Mouse (Mus musculus): ENCODE data around the gene Mettl7a2. TPM values are rescaled to one million over a fixed set of nuclear protein-coding genes. Genes with fewer than 3 reads are reported as not detected.

Mettl7a2 gene
- total and polyA plus RNA-seq, 3 experiments, result 2.2 to 3.1 (median 2.4) TPM

GRCm38 (mm10) chr15:100393016-100393415 lies 40.0 kb downstream of the Mettl7a2 start:
- no peaks in the 10 kb centered on the region for H3K9me3 ChIP-seq (replicated peaks)
- no peaks in the 10 kb centered on the region for H3K27me3 ChIP-seq (ENCODE audit: insufficient read depth, low read length)
- no peak for DNase-seq (ENCODE audit: low spot score)
- no peak overlapping the region for H3K4me3 ChIP-seq (ENCODE audit: low read depth, low read length)
- H3K4me1 ChIP-seq (ENCODE audit: insufficient read depth, low read depth, low read length), result peaks cover 65% of the 10 kb centered on the region
- no peak for ATAC-seq (ENCODE audit: extremely low read depth, insufficient number of reproducible peaks, low FRiP score, poor library complexity, severe bottlenecking)
- H3K36me3 ChIP-seq (replicated peaks), result peaks cover 89% of the 10 kb centered on the region
- TF ChIP-seq POLR2AphosphoS5 (IDR thresholded peaks at IDR 0.05; ENCODE audit: insufficient replicate concordance, low read depth, low read length), result no peak
- no peak for TF ChIP-seq GATA2 (IDR thresholded peaks at IDR 0.05; ENCODE audit: borderline replicate concordance, low read depth, low read length)
- TF ChIP-seq CTCF (IDR thresholded peaks at IDR 0.05; ENCODE audit: low read depth, low read length), result no peak

- Histone ChIP-seq H3K27me3 (ENCODE audit: insufficient read depth, low read length) (no peaks in the 10 kb centered on the region), H3K36me3 (replicated peaks) (peaks cover 95% of the 10 kb centered on the region), H3K4me1 (ENCODE audit: insufficient read depth, low read depth, low read length) (peaks cover 65% of the 10 kb centered on the region), H3K4me3 (ENCODE audit: low read depth, low read length) (no peak overlapping the region), H3K9me3 (replicated peaks) (no peaks in the 10 kb centered on the region)
- TF ChIP-seq GATA2 (IDR thresholded peaks at IDR 0.05; ENCODE audit: borderline replicate concordance, low read depth, low read length), result no peak
- TF ChIP-seq POLR2AphosphoS5 (IDR thresholded peaks at IDR 0.05; ENCODE audit: insufficient replicate concordance, low read depth, low read length), result no peak
- no peak for TF ChIP-seq CTCF (IDR thresholded peaks at IDR 0.05; ENCODE audit: low read depth, low read length)
- no peak for TF ChIP-seq GATA1 (IDR thresholded peaks at IDR 0.05; ENCODE audit: borderline replicate concordance, low read length)
- TF ChIP-seq TAL1 (conservative IDR thresholded peaks at IDR 0.05; ENCODE audit: low read depth, low read length), result no peak
- no peak for ATAC-seq (ENCODE audit: extremely low read depth, insufficient number of reproducible peaks, low FRiP score, poor library complexity, severe bottlenecking)
- no peak for DNase-seq (ENCODE audit: low spot score)
These were observed 42.6 kb downstream of the Mettl7a2 start for GRCm38 (mm10) chr15:100395561-100395960.

GRCm38 (mm10) chr15:100400592-100401250 lies 47.7 kb downstream of the Mettl7a2 start:
- no peaks in the 10 kb centered on the region for H3K27me3 ChIP-seq (ENCODE audit: insufficient read depth, low read length)
- ATAC-seq (ENCODE audit: extremely low read depth, insufficient number of reproducible peaks, low FRiP score, poor library complexity, severe bottlenecking), result no peak
- H3K36me3 ChIP-seq (replicated peaks), result peaks cover 100% of the 10 kb centered on the region
- no peaks in the 10 kb centered on the region for H3K9me3 ChIP-seq (replicated peaks)
- DNase-seq (ENCODE audit: low spot score), result no peak
- peak overlapping the region; percentile 47; the same call in 1 of the 2 replicates for H3K4me3 ChIP-seq (ENCODE audit: low read depth, low read length)
- TF ChIP-seq CTCF (IDR thresholded peaks at IDR 0.05; ENCODE audit: low read depth, low read length), result no peak
- no peak for TF ChIP-seq GATA1 (IDR thresholded peaks at IDR 0.05; ENCODE audit: borderline replicate concordance, low read length)
- TF ChIP-seq GATA2 (IDR thresholded peaks at IDR 0.05; ENCODE audit: borderline replicate concordance, low read depth, low read length), result no peak
- no peak for TF ChIP-seq POLR2AphosphoS5 (IDR thresholded peaks at IDR 0.05; ENCODE audit: insufficient replicate concordance, low read depth, low read length)
- no peak for TF ChIP-seq TAL1 (conservative IDR thresholded peaks at IDR 0.05; ENCODE audit: low read depth, low read length)
- peaks cover 78% of the 10 kb centered on the region for H3K4me1 ChIP-seq (ENCODE audit: insufficient read depth, low read depth, low read length)

- ATAC-seq (ENCODE audit: extremely low read depth, insufficient number of reproducible peaks, low FRiP score, poor library complexity, severe bottlenecking) (no peak), DNase-seq (ENCODE audit: low spot score) (no peak)
- TF ChIP-seq TAL1 (conservative IDR thresholded peaks at IDR 0.05; ENCODE audit: low read depth, low read length) (no peak), CTCF (IDR thresholded peaks at IDR 0.05; ENCODE audit: low read depth, low read length) (no peak), GATA1 (IDR thresholded peaks at IDR 0.05; ENCODE audit: borderline replicate concordance, low read length) (no peak), GATA2 (IDR thresholded peaks at IDR 0.05; ENCODE audit: borderline replicate concordance, low read depth, low read length) (no peak)
- H3K4me3 ChIP-seq (ENCODE audit: low read depth, low read length), result peak overlapping the region; percentile 47; the same call in 1 of the 2 replicates
- H3K36me3 ChIP-seq (replicated peaks), result peaks cover 100% of the 10 kb centered on the region
- no peaks in the 10 kb centered on the region for H3K27me3 ChIP-seq (ENCODE audit: insufficient read depth, low read length)
- peaks cover 89% of the 10 kb centered on the region for H3K4me1 ChIP-seq (ENCODE audit: insufficient read depth, low read depth, low read length)
- no peaks in the 10 kb centered on the region for H3K9me3 ChIP-seq (replicated peaks)
These were observed 48.8 kb downstream of the Mettl7a2 start for GRCm38 (mm10) chr15:100401811-100402210.

GRCm38 (mm10) chr15:100402347-100402746 lies 49.3 kb downstream of the Mettl7a2 start:
- DNase-seq (ENCODE audit: low spot score), result no peak
- Histone ChIP-seq H3K36me3 (replicated peaks) (peaks cover 100% of the 10 kb centered on the region), H3K4me1 (ENCODE audit: insufficient read depth, low read depth, low read length) (peaks cover 94% of the 10 kb centered on the region), H3K27me3 (ENCODE audit: insufficient read depth, low read length) (no peaks in the 10 kb centered on the region), H3K9me3 (replicated peaks) (no peaks in the 10 kb centered on the region), H3K4me3 (ENCODE audit: low read depth, low read length) (peak overlapping the region; percentile 33; the same call in 1 of the 2 replicates)
- TF ChIP-seq TAL1 (conservative IDR thresholded peaks at IDR 0.05; ENCODE audit: low read depth, low read length), result no peak
- no peak for TF ChIP-seq CTCF (IDR thresholded peaks at IDR 0.05; ENCODE audit: low read depth, low read length)
- TF ChIP-seq GATA1 (IDR thresholded peaks at IDR 0.05; ENCODE audit: borderline replicate concordance, low read length), result no peak
- TF ChIP-seq POLR2AphosphoS5 (IDR thresholded peaks at IDR 0.05; ENCODE audit: insufficient replicate concordance, low read depth, low read length), result no peak
- TF ChIP-seq GATA2 (IDR thresholded peaks at IDR 0.05; ENCODE audit: borderline replicate concordance, low read depth, low read length), result no peak
- peak; percentile 54; the same call in 1 of the 2 replicates for ATAC-seq (ENCODE audit: extremely low read depth, insufficient number of reproducible peaks, low FRiP score, poor library complexity, severe bottlenecking)

- TF ChIP-seq POLR2AphosphoS5 (IDR thresholded peaks at IDR 0.05; ENCODE audit: insufficient replicate concordance, low read depth, low read length), result no peak
- no peak for TF ChIP-seq GATA1 (IDR thresholded peaks at IDR 0.05; ENCODE audit: borderline replicate concordance, low read length)
- no peak for TF ChIP-seq GATA2 (IDR thresholded peaks at IDR 0.05; ENCODE audit: borderline replicate concordance, low read depth, low read length)
- TF ChIP-seq TAL1 (conservative IDR thresholded peaks at IDR 0.05; ENCODE audit: low read depth, low read length), result no peak
- TF ChIP-seq CTCF (IDR thresholded peaks at IDR 0.05; ENCODE audit: low read depth, low read length), result no peak
- DNase-seq (ENCODE audit: low spot score) (no peak), ATAC-seq (ENCODE audit: extremely low read depth, insufficient number of reproducible peaks, low FRiP score, poor library complexity, severe bottlenecking) (no peak)
- Histone ChIP-seq H3K4me1 (ENCODE audit: insufficient read depth, low read depth, low read length) (peaks cover 93% of the 10 kb centered on the region), H3K9me3 (replicated peaks) (no peaks in the 10 kb centered on the region), H3K27me3 (ENCODE audit: insufficient read depth, low read length) (no peaks in the 10 kb centered on the region), H3K4me3 (ENCODE audit: low read depth, low read length) (peak overlapping the region; percentile 51; the same call in 1 of the 2 replicates), H3K36me3 (replicated peaks) (peaks cover 100% of the 10 kb centered on the region)
These were observed 49.8 kb downstream of the Mettl7a2 start for GRCm38 (mm10) chr15:100402798-100403197.

Data from G1E (cell line).